28 mouse cellular contexts compared by ENCODE assay signal in the genomic region with DNA sequence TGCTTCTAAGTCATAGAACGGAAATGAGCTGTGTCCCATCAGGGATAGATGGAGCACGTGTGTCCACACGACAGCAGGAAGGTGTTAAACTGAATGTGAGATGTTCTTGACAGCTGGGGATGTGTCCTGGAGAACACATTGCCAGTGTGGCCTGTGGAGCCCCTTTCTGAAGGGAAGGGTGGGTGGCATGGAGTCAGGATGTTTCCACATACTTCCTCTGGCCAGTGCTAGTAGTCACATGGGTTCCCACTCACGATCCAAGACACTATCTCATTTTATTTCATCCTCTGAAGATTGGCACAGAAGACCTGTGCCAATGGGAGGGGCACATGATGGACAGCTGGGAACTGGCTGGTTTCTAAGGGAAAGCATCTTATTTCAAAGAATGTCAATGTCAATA.
"Had no signal": no experiment of that assay in that cellular context is flagged by ENCODE, and none has a peak within 500 bp of the region (broad histone marks: within the 10 kb centered on the region; RNA-seq: fewer than 3 reads in every experiment).

No protein-coding gene starts in this region.

- ATAC-seq: forebrain, embryonic 13.5 days; forebrain, embryonic 14.5 days; forebrain, embryonic 15.5 days; forebrain, embryonic 16.5 days; forebrain, postnatal 0 days had no signal

- H3K9me3 ChIP-seq: embryonic facial prominence, embryonic 10.5 days; embryonic facial prominence, embryonic 12.5 days; embryonic facial prominence, embryonic 13.5 days; embryonic facial prominence, embryonic 15.5 days; forebrain, embryonic 12.5 days; forebrain, embryonic 13.5 days; forebrain, embryonic 15.5 days had no signal

- H3K36me3 ChIP-seq: forebrain, embryonic 15.5 days had no signal

- H3K27ac ChIP-seq: embryonic facial prominence, embryonic 10.5 days; embryonic facial prominence, embryonic 13.5 days; embryonic facial prominence, embryonic 15.5 days; forebrain, embryonic 10.5 days; heart, adult 2 months had no signal

- H3K4me3 ChIP-seq: embryonic facial prominence, embryonic 10.5 days; embryonic facial prominence, embryonic 12.5 days; embryonic facial prominence, embryonic 13.5 days; embryonic facial prominence, embryonic 15.5 days; erythroblast, embryonic 14.5 days; forebrain, embryonic 10.5 days; forebrain, embryonic 12.5 days; forebrain, embryonic 13.5 days; forebrain, embryonic 15.5 days; heart, adult 2 months had no signal

- H3K27me3 ChIP-seq: embryonic facial prominence, embryonic 13.5 days; embryonic facial prominence, embryonic 15.5 days; forebrain, embryonic 13.5 days; forebrain, embryonic 15.5 days had no signal

- DNase-seq: cerebellum, adult 2 months; cerebellum, adult 8-10 months; cerebellum, adult 9-10 months; cerebellum, adult 9-11 months; cerebellum, postnatal 10 days; cerebellum, postnatal 14 days; cerebellum, postnatal 25 days; cerebellum, postnatal 36 days; embryo, embryonic 11 days; forebrain, postnatal 0 days; gastrocnemius, postnatal 10 days; gastrocnemius, postnatal 14 days; gastrocnemius, postnatal 25 days; gastrocnemius, postnatal 36 days; heart, adult 11 months; heart, adult 18-20 months; heart, adult 2 months had no signal

- H3K9ac ChIP-seq: embryonic facial prominence, embryonic 12.5 days; embryonic facial prominence, embryonic 13.5 days; embryonic facial prominence, embryonic 15.5 days; forebrain, embryonic 12.5 days; forebrain, embryonic 13.5 days; forebrain, embryonic 15.5 days; forebrain, postnatal 0 days had no signal

- H3K4me2 ChIP-seq: embryonic facial prominence, embryonic 12.5 days; embryonic facial prominence, embryonic 13.5 days; embryonic facial prominence, embryonic 15.5 days; forebrain, embryonic 12.5 days; forebrain, embryonic 13.5 days; forebrain, embryonic 15.5 days had no signal
